Mouse (Mus musculus): ENCODE measurements around the gene Ruvbl1. TPM values are rescaled to one million over a fixed set of nuclear protein-coding genes. Genes with fewer than 3 reads are reported as not detected.
A peak's percentile ranks its signal among the peaks of the same experiment; 100 is the strongest.

Gene Ruvbl1
- 49.2 and 49.9 TPM in 2 replicates for polyA plus RNA-seq (2012; rRNA removed)

- H3K4me1 ChIP-seq (ENCODE audit: control insufficient read depth, insufficient read depth, low read length) = peaks cover 2% of the 10 kb centered on the region; the same call in 1 of the 2 replicates
Observed at GRCm38 (mm10) chr6:88465181-88465920, at the start of gene Ruvbl1. Gene Ruvbl1, plus strand, starts transcription at chr6:88465409.

GRCm38 (mm10) chr6:88416130-88416758, 49.0 kb upstream of the Ruvbl1 start:
- H3K4me1 ChIP-seq (ENCODE audit: control insufficient read depth, insufficient read depth, low read length) = no peaks in the 10 kb centered on the region
- H3K27me3 ChIP-seq (ENCODE audit: control insufficient read depth, insufficient read depth, low read length) = no peaks in the 10 kb centered on the region
- no peak overlapping the region for H3K4me3 ChIP-seq (replicated peaks; ENCODE audit: insufficient read depth, low read depth, low read length)
- peak in 1 of 2 experiments; percentile 14 for DNase-seq
- H3K27ac ChIP-seq (ENCODE audit: insufficient read depth, low read length) = no peak overlapping the region
- TF ChIP-seq POLR2A (IDR thresholded peaks at IDR 0.05; ENCODE audit: borderline replicate concordance, insufficient read depth, low read length) (no peak), CTCF (IDR thresholded peaks at IDR 0.05; ENCODE audit: borderline replicate concordance, insufficient read depth, low read depth, low read length) (no peak)
- WGBS = 52% methylated on average over 7 of the region's 7 CpGs

More at GRCm38 (mm10) chr6:88465181-88465920, at the start of gene Ruvbl1:
- H3K27ac ChIP-seq (ENCODE audit: insufficient read depth, low read length) = no peak within 1 kb of the TSS
- TF ChIP-seq POLR2A (IDR thresholded peaks at IDR 0.05; ENCODE audit: borderline replicate concordance, insufficient read depth, low read length) (peak; percentile 37; the same call in 1 of the 2 replicates), CTCF (IDR thresholded peaks at IDR 0.05; ENCODE audit: borderline replicate concordance, insufficient read depth, low read depth, low read length) (no peak)
- WGBS = under 1% methylated on average over 42 of the region's 42 CpGs
- H3K4me3 ChIP-seq (replicated peaks; ENCODE audit: insufficient read depth, low read depth, low read length) = peak within 1 kb of the TSS; percentile 96
- H3K27me3 ChIP-seq (ENCODE audit: control insufficient read depth, insufficient read depth, low read length) = no peaks in the 10 kb centered on the region
- DNase-seq = peak; percentile 90 to 94

- Histone ChIP-seq H3K4me1 (ENCODE audit: control insufficient read depth, insufficient read depth, low read length) (peaks cover 4% of the 10 kb centered on the region; the same call in 1 of the 2 replicates), H3K4me3 (replicated peaks; ENCODE audit: insufficient read depth, low read depth, low read length) (no peak overlapping the region), H3K27me3 (ENCODE audit: control insufficient read depth, insufficient read depth, low read length) (no peaks in the 10 kb centered on the region), H3K27ac (ENCODE audit: insufficient read depth, low read length) (no peak overlapping the region)
- 42% methylated on average over 4 of the region's 4 CpGs for WGBS
- no peak for TF ChIP-seq POLR2A (IDR thresholded peaks at IDR 0.05; ENCODE audit: borderline replicate concordance, insufficient read depth, low read length)
- peak; percentile 59; the same call in 1 of the 2 replicates for TF ChIP-seq CTCF (IDR thresholded peaks at IDR 0.05; ENCODE audit: borderline replicate concordance, insufficient read depth, low read depth, low read length)
- DNase-seq = peak; percentile 20 to 26
Observed at GRCm38 (mm10) chr6:88431202-88431601, 34.0 kb upstream of the Ruvbl1 start.

GRCm38 (mm10) chr6:88435609-88436008, 29.6 kb upstream of the Ruvbl1 start:
- TF ChIP-seq CTCF (IDR thresholded peaks at IDR 0.05; ENCODE audit: borderline replicate concordance, insufficient read depth, low read depth, low read length) = no peak
- no peak for TF ChIP-seq POLR2A (IDR thresholded peaks at IDR 0.05; ENCODE audit: borderline replicate concordance, insufficient read depth, low read length)
- WGBS = 76% methylated on average over 7 of the region's 7 CpGs
- DNase-seq = no peak
- no peak overlapping the region for H3K4me3 ChIP-seq (replicated peaks; ENCODE audit: insufficient read depth, low read depth, low read length)
- H3K27ac ChIP-seq (ENCODE audit: insufficient read depth, low read length) = no peak overlapping the region
- peaks cover 3% of the 10 kb centered on the region; the same call in 1 of the 2 replicates for H3K4me1 ChIP-seq (ENCODE audit: control insufficient read depth, insufficient read depth, low read length)
- no peaks in the 10 kb centered on the region for H3K27me3 ChIP-seq (ENCODE audit: control insufficient read depth, insufficient read depth, low read length)

GRCm38 (mm10) chr6:88439056-88439455, 26.2 kb upstream of the Ruvbl1 start:
- H3K4me1 ChIP-seq (ENCODE audit: control insufficient read depth, insufficient read depth, low read length) = peaks cover 3% of the 10 kb centered on the region; the same call in 1 of the 2 replicates
- TF ChIP-seq CTCF (IDR thresholded peaks at IDR 0.05; ENCODE audit: borderline replicate concordance, insufficient read depth, low read depth, low read length) (no peak), POLR2A (IDR thresholded peaks at IDR 0.05; ENCODE audit: borderline replicate concordance, insufficient read depth, low read length) (no peak)
- no peaks in the 10 kb centered on the region for H3K27me3 ChIP-seq (ENCODE audit: control insufficient read depth, insufficient read depth, low read length)
- no peak for DNase-seq
- no peak overlapping the region for H3K27ac ChIP-seq (ENCODE audit: insufficient read depth, low read length)
- WGBS = 29% methylated on average over 4 of the region's 4 CpGs
- H3K4me3 ChIP-seq (replicated peaks; ENCODE audit: insufficient read depth, low read depth, low read length) = no peak overlapping the region

- WGBS = 79% methylated on average over 3 of the region's 3 CpGs
- no peak for TF ChIP-seq POLR2A (IDR thresholded peaks at IDR 0.05; ENCODE audit: borderline replicate concordance, insufficient read depth, low read length)
- no peak for TF ChIP-seq CTCF (IDR thresholded peaks at IDR 0.05; ENCODE audit: borderline replicate concordance, insufficient read depth, low read depth, low read length)
Observed at GRCm38 (mm10) chr6:88442551-88442950, 22.7 kb upstream of the Ruvbl1 start.

GRCm38 (mm10) chr6:88443446-88443845, 21.8 kb upstream of the Ruvbl1 start:
- Histone ChIP-seq H3K27me3 (ENCODE audit: control insufficient read depth, insufficient read depth, low read length) (no peaks in the 10 kb centered on the region), H3K27ac (ENCODE audit: insufficient read depth, low read length) (no peak overlapping the region), H3K4me1 (ENCODE audit: control insufficient read depth, insufficient read depth, low read length) (peaks cover 3% of the 10 kb centered on the region; the same call in 1 of the 2 replicates), H3K4me3 (replicated peaks; ENCODE audit: insufficient read depth, low read depth, low read length) (no peak overlapping the region)
- 33% methylated on average over 3 of the region's 3 CpGs for WGBS
- no peak for DNase-seq
- no peak for TF ChIP-seq POLR2A (IDR thresholded peaks at IDR 0.05; ENCODE audit: borderline replicate concordance, insufficient read depth, low read length)
- no peak for TF ChIP-seq CTCF (IDR thresholded peaks at IDR 0.05; ENCODE audit: borderline replicate concordance, insufficient read depth, low read depth, low read length)

More at GRCm38 (mm10) chr6:88442551-88442950, 22.7 kb upstream of the Ruvbl1 start:
- no peak overlapping the region for H3K27ac ChIP-seq (ENCODE audit: insufficient read depth, low read length)
- DNase-seq = no peak
- no peak overlapping the region for H3K4me3 ChIP-seq (replicated peaks; ENCODE audit: insufficient read depth, low read depth, low read length)
- H3K4me1 ChIP-seq (ENCODE audit: control insufficient read depth, insufficient read depth, low read length) = peaks cover 3% of the 10 kb centered on the region; the same call in 1 of the 2 replicates
- no peaks in the 10 kb centered on the region for H3K27me3 ChIP-seq (ENCODE audit: control insufficient read depth, insufficient read depth, low read length)

Data from cerebellum, adult 2 months (tissue).